Mouse (Mus musculus) MEL (cell line): ENCODE results near the gene Nfasc. TPM values are rescaled to one million over a fixed set of nuclear protein-coding genes. Genes with fewer than 3 reads are reported as not detected.

Experiments
- DNase-seq: peaks from one replicate; pipeline ENCODE4 v3.0.0; 2011; ENCODE audit warnings: low read depth, low spot score
- H3K27ac ChIP-seq: 2 replicates; pipeline ENCODE4 v1.5.1; 2012; ENCODE audit warnings: low read depth, mild to moderate bottlenecking, control low read depth, low read length, moderate library complexity; ENCODE audit not compliant: control insufficient read depth
- H3K27me3 ChIP-seq, 2 experiments: fragments of 150-350 bp in 1 of 2; sonication (generic) in 1 of 2; 2 replicates each; pipeline ENCODE4 v1.6.1; 2012; ENCODE audit warnings: low read length in 2 of 2, mild to moderate bottlenecking in 2 of 2, improper control_type of control experiment in 1 of 2, moderate library complexity in 1 of 2; ENCODE audit not compliant: insufficient read depth in 2 of 2, control insufficient read depth in 1 of 2
- H3K36me3 ChIP-seq, 2 experiments: 2 replicates each; pipeline ENCODE4 v1.6.1; 2012 to 2014; ENCODE audit warnings: low read length in 2 of 2, improper control_type of control experiment in 1 of 2, inconsistent platforms in 1 of 2, mild to moderate bottlenecking in 1 of 2; ENCODE audit not compliant: insufficient read depth in 2 of 2, control insufficient read depth in 1 of 2
- H3K4me1 ChIP-seq, 2 experiments: fragments of 150-350 bp in 1 of 2; sonication (generic) in 1 of 2; 2 replicates each; pipeline ENCODE4 v1.6.1; 2012; ENCODE audit warnings: low read length in 2 of 2, improper control_type of control experiment in 1 of 2, mild to moderate bottlenecking in 1 of 2; ENCODE audit not compliant: insufficient read depth in 2 of 2, control insufficient read depth in 1 of 2
- H3K4me3 ChIP-seq, 2 experiments: fragments of 150-350 bp in 1 of 2; sonication (generic) in 1 of 2; 2 replicates each; pipeline ENCODE4 v1.5.1; 2012; ENCODE audit warnings: low read depth in 2 of 2, low read length in 2 of 2, mild to moderate bottlenecking in 2 of 2, moderate library complexity in 2 of 2, control low read depth in 1 of 2, improper control_type of control experiment in 1 of 2; ENCODE audit not compliant: control insufficient read depth in 1 of 2, insufficient read depth in 1 of 2
- H3K79me2 ChIP-seq: 2 replicates; pipeline ENCODE4 v1.6.1; 2012; ENCODE audit warnings: mild to moderate bottlenecking, low read length, moderate library complexity; ENCODE audit not compliant: control insufficient read depth, poor library complexity, insufficient read depth
- H3K9ac ChIP-seq: 2 replicates; pipeline ENCODE4 v1.6.1; 2012; ENCODE audit warnings: low read depth, mild to moderate bottlenecking, control low read depth, low read length, moderate library complexity; ENCODE audit not compliant: control insufficient read depth, poor library complexity, severe bottlenecking
- H3K9me3 ChIP-seq: fragments of 150-350 bp; sonication (generic); replicated peaks from 2 replicates; pipeline ENCODE4 v1.6.1; 2012; ENCODE audit warnings: mild to moderate bottlenecking, low read length, improper control_type of control experiment, moderate library complexity; ENCODE audit not compliant: insufficient read depth
- BHLHE40 ChIP-seq: IDR thresholded peaks from 2 replicates; pipeline ENCODE4 v1.6.1; 2012; ENCODE audit warnings: low read depth, mild to moderate bottlenecking, inconsistent platforms, low read length, improper control_type of control experiment, borderline replicate concordance
- CHD2 ChIP-seq: IDR thresholded peaks from 2 replicates; pipeline ENCODE4 v1.6.1; 2011; ENCODE audit warnings: low read length, improper control_type of control experiment
- CTCF ChIP-seq, 3 experiments: IDR thresholded peaks in 2 of 3; conservative IDR thresholded peaks in 1 of 3; 2 replicates each; pipeline ENCODE4 v1.5.1; 2011 to 2012; ENCODE audit warnings: low read length in 3 of 3, low read depth in 2 of 3, mild to moderate bottlenecking in 2 of 3, improper control_type of control experiment in 1 of 3, inconsistent platforms in 1 of 3, mixed read lengths in 1 of 3, moderate library complexity in 1 of 3; ENCODE audit not compliant: control insufficient read depth in 1 of 3, insufficient read depth in 1 of 3, poor library complexity in 1 of 3, severe bottlenecking in 1 of 3
- ELF1 ChIP-seq: IDR thresholded peaks from 2 replicates; pipeline ENCODE4 v1.6.1; 2014; ENCODE audit warnings: low read depth, mild to moderate bottlenecking, inconsistent platforms, low read length, improper control_type of control experiment, moderate library complexity
- ETS1 ChIP-seq: IDR thresholded peaks from 2 replicates; pipeline ENCODE4 v1.6.1; 2012; ENCODE audit warnings: low read depth, mild to moderate bottlenecking, inconsistent platforms, low read length, improper control_type of control experiment, moderate library complexity
- MAFK ChIP-seq: IDR thresholded peaks from 2 replicates; pipeline ENCODE4 v1.6.1; 2011; ENCODE audit warnings: low read depth, mild to moderate bottlenecking, low read length, improper control_type of control experiment, borderline replicate concordance
- MEF2A ChIP-seq: IDR thresholded peaks from 2 replicates; pipeline ENCODE4 v1.6.1; 2014; ENCODE audit warnings: low read depth, mild to moderate bottlenecking, inconsistent platforms, low read length, improper control_type of control experiment; ENCODE audit not compliant: poor library complexity, insufficient replicate concordance, severe bottlenecking; ENCODE audit errors: extremely low read depth
- POLR2AphosphoS2 ChIP-seq: IDR thresholded peaks from 2 replicates; pipeline ENCODE4 v1.6.1; 2011; ENCODE audit warnings: low read length, improper control_type of control experiment
- TCF12 ChIP-seq: IDR thresholded peaks from 2 replicates; pipeline ENCODE4 v1.6.1; 2014; ENCODE audit warnings: low read depth, mild to moderate bottlenecking, inconsistent platforms, low read length, improper control_type of control experiment, moderate library complexity
- UBTF ChIP-seq: IDR thresholded peaks from 2 replicates; pipeline ENCODE4 v1.6.1; 2012; ENCODE audit warnings: low read depth, mild to moderate bottlenecking, inconsistent platforms, low read length, improper control_type of control experiment, moderate library complexity, borderline replicate concordance; ENCODE audit not compliant: insufficient read depth
- USF1 ChIP-seq: IDR thresholded peaks from 2 replicates; pipeline ENCODE4 v1.6.1; 2014; ENCODE audit warnings: low read depth, mild to moderate bottlenecking, inconsistent platforms, low read length, improper control_type of control experiment, moderate library complexity
- ZMIZ1 ChIP-seq: IDR thresholded peaks from 2 replicates; pipeline ENCODE4 v1.6.1; 2012; ENCODE audit warnings: low read depth, mild to moderate bottlenecking, inconsistent platforms, low read length, improper control_type of control experiment, moderate library complexity
- ZNF384 ChIP-seq: IDR thresholded peaks from 2 replicates; pipeline ENCODE4 v1.6.1; 2012; ENCODE audit warnings: low read depth, mild to moderate bottlenecking, inconsistent platforms, low read length, improper control_type of control experiment
- polyA plus RNA-seq, 2 experiments: library from polyadenylated mRNA; stranded (reverse) in 1 of 2; unstranded in 1 of 2; fragments of >175 nt in 1 of 2; fragments of >200 nt in 1 of 2; gene quantifications; 2 replicates each; pipeline versions ENCODE4 v1.2.1 to v1.2.4; 2012; ENCODE audit warnings: low replicate concordance in 2 of 2, low read depth in 1 of 2; ENCODE audit not compliant: insufficient read length in 2 of 2, insufficient read depth in 1 of 2, missing spikeins in 1 of 2
- total RNA-seq: library from RNA; depleted of rRNA; stranded (reverse); fragments of 300-350 nt; gene quantifications from 2 replicates; pipeline ENCODE4 v1.2.3, GENCODE M21; 2012

Gene Nfasc
- total and polyA plus RNA-seq, 3 experiments, result not detected

GRCm38 (mm10) chr1:132689181-132689580 is 52.4 kb downstream of the Nfasc start:
- Histone ChIP-seq H3K27ac (no peak overlapping the region), H3K4me1 (no peaks in the 10 kb centered on the region), H3K9me3 (no peaks in the 10 kb centered on the region), H3K36me3 (no peaks in the 10 kb centered on the region), H3K27me3 (peaks cover 3 to 4% of the 10 kb centered on the region in 2 experiments; a peak in 3 of 4 replicates), H3K9ac (no peak overlapping the region), H3K4me3 (no peak overlapping the region), H3K79me2 (no peaks in the 10 kb centered on the region)
- no peak for TF ChIP-seq POLR2AphosphoS2
- no peak for DNase-seq

DNA sequence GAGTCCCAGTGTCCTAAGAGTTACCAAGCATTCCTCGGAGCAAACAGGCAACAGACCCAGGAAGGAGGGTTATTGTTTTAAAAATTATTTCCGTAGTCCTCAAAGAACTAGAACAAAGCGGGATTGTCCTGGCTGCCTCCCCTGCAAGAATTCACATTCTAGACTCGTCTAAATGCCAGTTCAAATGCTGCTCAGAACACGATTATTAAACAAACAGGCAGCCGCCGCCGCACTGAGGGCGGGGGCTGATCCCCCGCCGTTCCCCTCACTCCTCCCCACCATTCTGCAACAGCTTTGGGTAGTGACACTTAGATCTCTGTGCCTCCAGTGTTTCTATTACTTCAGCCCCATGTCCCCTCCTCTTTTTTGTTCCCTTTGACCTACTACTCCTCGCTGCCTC is 62.7 kb downstream of the Nfasc start:
- Histone ChIP-seq H3K4me3 (no peak overlapping the region), H3K79me2 (no peaks in the 10 kb centered on the region), H3K9me3 (no peaks in the 10 kb centered on the region), H3K27ac (no peak overlapping the region), H3K9ac (no peak overlapping the region), H3K4me1 (no peaks in the 10 kb centered on the region), H3K27me3 (peaks cover 2 to 6% of the 10 kb centered on the region in 2 experiments; a peak in 3 of 4 replicates), H3K36me3 (no peaks in the 10 kb centered on the region)
- TF ChIP-seq UBTF, result no peak
- no peak for TF ChIP-seq ETS1
- no peak for DNase-seq

DNA sequence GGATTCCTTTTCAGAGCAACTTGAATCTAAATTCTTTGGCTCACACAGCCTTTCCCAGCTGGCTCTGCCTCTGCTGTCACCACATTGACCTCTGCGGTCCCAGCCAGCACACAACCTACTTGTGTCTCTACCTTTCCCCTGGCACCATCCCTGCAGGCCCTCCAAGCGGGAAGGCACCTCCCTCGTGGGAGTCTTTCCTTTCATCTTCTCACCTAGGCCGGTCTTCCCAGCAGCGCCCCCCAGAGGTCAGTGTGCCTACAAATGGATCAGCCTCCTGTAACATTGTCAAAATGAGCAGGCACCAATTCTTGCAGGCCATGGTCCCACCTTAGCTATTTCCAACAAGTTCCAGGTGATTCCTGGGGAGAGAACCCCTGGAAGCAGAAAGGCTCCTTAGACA is 63.5 kb downstream of the Nfasc start:
- no peaks in the 10 kb centered on the region for H3K4me1 ChIP-seq
- peaks cover 2 to 4% of the 10 kb centered on the region in 2 experiments; a peak in 3 of 4 replicates for H3K27me3 ChIP-seq
- no peaks in the 10 kb centered on the region for H3K9me3 ChIP-seq
- H3K36me3 ChIP-seq, result no peaks in the 10 kb centered on the region
- no peak overlapping the region for H3K27ac ChIP-seq
- H3K79me2 ChIP-seq, result no peaks in the 10 kb centered on the region
- TF ChIP-seq ETS1 (no peak), CTCF (IDR thresholded peaks at IDR 0.05 in 2 of 3, conservative IDR thresholded peaks at IDR 0.05 in 1 of 3; ENCODE audit: control insufficient read depth in 1 of 3, insufficient read depth in 1 of 3, low read depth in 2 of 3, low read length in 3 of 3, poor library complexity in 1 of 3, severe bottlenecking in 1 of 3) (peak; percentile 29 to 67 (median 44))
- H3K4me3 ChIP-seq, result no peak overlapping the region
- peak; percentile 7 for DNase-seq
- H3K9ac ChIP-seq, result no peak overlapping the region

DNA sequence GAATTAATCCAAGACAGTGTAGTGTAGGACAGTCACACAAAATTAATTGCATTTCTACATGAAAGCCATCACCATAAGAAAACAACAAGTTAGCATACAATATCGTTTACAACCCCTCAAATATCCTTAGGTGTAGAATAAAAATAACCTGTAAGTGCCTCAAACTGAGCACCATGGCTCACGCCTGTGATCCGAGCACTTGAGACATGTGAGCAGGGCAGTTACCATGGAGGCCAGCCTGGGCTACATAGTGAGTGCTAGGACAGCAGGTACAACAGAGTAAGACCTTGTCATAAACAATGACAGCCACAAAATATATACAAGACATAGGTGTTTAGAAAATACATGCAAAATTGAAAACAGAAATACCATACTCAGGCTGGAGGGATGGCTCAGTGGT is 68.9 kb downstream of the Nfasc start:
- Histone ChIP-seq H3K79me2 (no peaks in the 10 kb centered on the region), H3K4me1 (no peaks in the 10 kb centered on the region), H3K4me3 (no peak overlapping the region), H3K9me3 (no peaks in the 10 kb centered on the region), H3K9ac (no peak overlapping the region), H3K27me3 (peaks cover 3 to 4% of the 10 kb centered on the region in 2 experiments; a peak in 3 of 4 replicates), H3K36me3 (no peaks in the 10 kb centered on the region), H3K27ac (no peak overlapping the region)
- TF ChIP-seq ZNF384 (no peak), ETS1 (no peak), BHLHE40 (no peak), TCF12 (no peak), MAFK (no peak), ZMIZ1 (no peak), CHD2 (no peak), MEF2A (no peak), USF1 (no peak), ELF1 (no peak)
- no peak for DNase-seq
